Mouse (Mus musculus): ENCODE results near the gene Prdm15.

Gene Prdm15

GRCm38 (mm10) chr16:97748421-97748820 is 103.2 kb downstream of the Prdm15 start:
- CTCF ChIA-PET = no interaction called here
